Mouse (Mus musculus) liver, embryonic 14.5 days (tissue): ENCODE data around the gene Rhoa.

Experiments used
- CTCF ChIP-seq: IDR thresholded peaks from 2 replicates; pipeline ENCODE4 v1.5.1; 2016; ENCODE audit warnings: antibody characterized with exemption, low read depth, control low read depth
- EP300 ChIP-seq: IDR thresholded peaks from 2 replicates; pipeline ENCODE4 v1.6.1; 2016; ENCODE audit warnings: antibody characterized with exemption, low read depth

GRCm38 (mm10) chr9:108280071-108280828, 25.7 kb upstream of the Rhoa start:
- TF ChIP-seq CTCF (no peak), EP300 (no peak)
